15 mouse cellular contexts compared by ENCODE assay signal in genomic region chr2:103211179-103211578, GRCm38 (mm10).
"Had no signal": no experiment of that assay in that cellular context is flagged by ENCODE, and none has a peak within 500 bp of the region (broad histone marks: within the 10 kb centered on the region; RNA-seq: fewer than 3 reads in every experiment).

No protein-coding gene starts in this region.

- H3K9me3 ChIP-seq: neural tube, embryonic 15.5 days; stomach, embryonic 15.5 days had no signal

- DNase-seq: retina, postnatal 1 day; right cerebral cortex, adult 18-20 months; right cerebral cortex, postnatal 14 days; right cerebral cortex, postnatal 25 days; right cerebral cortex, postnatal 4 days; spleen, adult 18-20 months; thymus, adult 18-20 months; thymus, adult 2 months; thymus, postnatal 14 days; thymus, postnatal 25 days; thymus, postnatal 36 days; thymus, postnatal 4 days had no signal

- H3K9ac ChIP-seq: neural tube, embryonic 15.5 days; stomach, embryonic 15.5 days had no signal

- H3K4me3 ChIP-seq: neural tube, embryonic 15.5 days; stomach, embryonic 15.5 days had no signal

- H3K4me1 ChIP-seq: neural tube, embryonic 15.5 days; stomach, embryonic 15.5 days had no signal

- H3K4me2 ChIP-seq: neural tube, embryonic 15.5 days; stomach, embryonic 15.5 days had no signal

- H3K36me3 ChIP-seq: neural tube, embryonic 15.5 days; stomach, embryonic 15.5 days had no signal

- H3K27ac ChIP-seq: neural tube, embryonic 15.5 days; stomach, embryonic 15.5 days; stomach, postnatal 0 days had no signal

- H3K27me3 ChIP-seq: neural tube, embryonic 15.5 days; stomach, embryonic 15.5 days had no signal
